Mouse (Mus musculus) lung, adult 18-20 months (tissue): Measurements from ENCODE around the gene Polr1a.

Experiments
- DNase-seq, 2 experiments: peaks; one replicate each; pipeline ENCODE4 v3.0.0; 2022; ENCODE audit warnings: mixed read lengths in 2 of 2

Gene Polr1a

DNA sequence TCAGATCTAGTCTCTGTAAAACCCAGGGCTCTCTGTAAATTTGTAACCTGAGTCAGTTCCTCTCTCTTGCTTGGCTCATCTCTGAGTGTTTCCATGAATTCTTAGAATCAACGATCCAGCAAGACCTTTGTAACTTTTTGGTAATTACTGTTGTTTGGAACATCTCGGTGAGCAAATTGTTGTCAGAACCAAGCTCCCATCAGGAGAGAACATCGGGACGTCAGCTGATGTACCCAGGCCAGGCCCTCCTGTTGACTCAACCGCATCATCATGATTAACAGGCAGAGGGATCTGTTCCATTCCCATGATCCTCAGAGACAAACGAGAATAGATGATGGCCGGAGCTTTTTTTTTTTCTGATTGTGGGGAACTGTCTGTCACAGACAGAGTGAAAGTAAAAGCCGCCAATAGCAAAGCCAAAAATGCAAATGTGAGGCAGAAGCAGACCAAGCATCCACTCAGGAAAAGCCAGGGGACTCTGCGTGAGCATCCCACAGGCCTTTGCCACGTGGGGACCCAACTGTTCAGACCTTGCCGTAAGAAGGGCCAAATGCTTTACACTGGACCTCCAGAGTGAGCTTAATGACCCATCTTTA is 91.2 kb downstream of the Polr1a start:
- DNase-seq: no peak

DNA sequence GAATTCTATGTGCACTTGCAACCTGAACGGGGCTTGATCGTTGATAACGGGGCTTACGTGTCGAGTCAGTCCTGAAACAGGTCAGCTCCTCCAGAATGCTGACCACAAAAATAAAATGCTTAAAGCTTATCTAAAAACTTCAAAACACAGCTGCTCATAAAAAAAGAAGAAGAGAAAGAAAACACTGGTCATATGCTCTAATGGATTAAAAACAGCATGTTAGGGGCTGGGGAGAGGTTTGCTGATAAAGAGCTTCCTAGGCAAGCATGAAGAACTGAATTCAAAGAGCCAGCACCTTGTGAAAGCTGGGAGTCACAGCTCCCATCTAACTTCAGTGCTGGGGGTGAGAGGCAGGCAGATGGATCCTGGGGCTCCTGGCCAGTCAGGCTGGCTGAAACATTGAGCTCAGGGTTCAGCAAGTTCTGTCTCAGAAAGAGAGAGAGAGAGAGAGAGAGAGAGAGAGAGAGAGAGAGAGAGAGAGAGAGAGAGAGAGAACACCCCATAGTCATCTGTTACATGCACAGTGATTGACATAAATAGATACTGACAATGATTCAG is 92.4 kb downstream of the Polr1a start:
- no peak for DNase-seq

DNA sequence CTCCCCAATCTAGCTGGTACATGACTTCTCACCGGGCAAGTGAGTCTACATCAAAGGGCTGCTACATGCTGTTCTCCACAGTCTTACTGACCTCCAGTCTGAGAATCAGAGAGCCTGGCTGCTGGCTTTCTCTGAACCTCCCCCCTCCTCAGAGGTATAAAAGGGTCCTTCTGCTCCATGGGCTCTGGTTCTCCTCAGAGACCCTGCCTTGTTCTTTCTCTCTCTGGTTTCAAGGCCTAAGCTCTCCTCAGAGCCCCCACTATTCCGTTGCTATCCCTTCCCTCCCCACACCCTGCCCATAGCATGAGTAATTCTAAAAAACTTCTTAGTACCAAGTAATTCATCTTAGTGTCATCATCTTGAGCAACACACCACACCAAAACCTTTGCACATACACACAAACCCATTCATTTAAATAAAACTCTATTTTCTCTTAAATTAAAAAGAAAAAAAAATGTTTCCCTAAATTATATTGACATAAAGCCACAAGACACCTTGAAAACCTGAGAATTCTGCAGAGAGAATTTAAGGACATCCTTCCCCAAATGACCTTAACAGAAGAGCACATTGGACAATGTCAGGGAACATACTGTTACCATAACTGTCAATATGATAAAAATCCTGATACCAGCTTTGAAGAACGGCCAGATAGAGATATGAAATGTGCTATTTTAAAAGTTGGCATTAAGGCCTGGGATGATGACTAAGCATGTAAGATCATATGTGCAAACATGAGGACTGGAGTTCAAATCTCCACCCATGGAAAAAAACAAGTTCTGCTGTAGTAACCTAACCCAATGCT is 98.8 kb downstream of the Polr1a start:
- DNase-seq: no peak

DNA sequence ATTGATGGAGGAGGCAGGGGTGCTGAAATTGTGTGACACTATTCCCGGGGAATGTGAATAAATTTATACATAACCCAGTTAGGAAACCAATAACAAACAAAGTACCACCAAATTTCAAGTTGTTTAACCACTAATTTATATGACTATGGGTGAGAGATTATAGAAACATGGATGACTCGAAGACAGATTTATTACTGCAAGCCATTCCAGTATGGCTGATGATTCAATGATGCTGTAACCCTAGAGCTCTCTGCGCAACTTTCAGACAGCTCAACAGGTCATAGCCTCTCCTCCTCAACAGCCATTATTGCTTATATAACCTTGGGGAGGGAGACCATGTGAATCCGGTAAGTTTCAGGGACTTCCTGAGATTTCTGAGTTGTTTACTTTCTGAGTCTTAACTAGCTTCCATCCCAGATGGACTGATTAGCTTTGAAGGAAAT is 99.4 kb downstream of the Polr1a start:
- DNase-seq: no peak

DNA sequence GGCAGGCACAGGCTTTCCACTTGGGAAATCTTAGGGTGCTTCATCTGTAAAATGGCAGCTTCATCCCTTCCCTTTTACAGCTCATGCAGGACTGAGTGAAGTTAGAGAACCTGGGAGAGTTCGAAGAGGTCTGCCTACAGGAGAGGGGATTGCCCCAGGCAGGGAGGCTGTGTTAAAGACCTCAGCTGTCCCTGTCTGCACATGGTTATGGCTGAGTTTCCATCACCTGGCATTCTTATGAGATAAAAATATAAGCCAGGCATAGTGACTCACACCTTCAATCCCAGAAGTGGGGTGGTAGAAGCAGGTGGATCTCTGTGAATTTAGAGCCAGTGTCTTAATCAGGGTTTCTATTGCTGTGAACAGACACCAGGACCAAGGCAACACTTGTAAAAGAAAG is 100.6 kb downstream of the Polr1a start:
- no peak for DNase-seq

DNA sequence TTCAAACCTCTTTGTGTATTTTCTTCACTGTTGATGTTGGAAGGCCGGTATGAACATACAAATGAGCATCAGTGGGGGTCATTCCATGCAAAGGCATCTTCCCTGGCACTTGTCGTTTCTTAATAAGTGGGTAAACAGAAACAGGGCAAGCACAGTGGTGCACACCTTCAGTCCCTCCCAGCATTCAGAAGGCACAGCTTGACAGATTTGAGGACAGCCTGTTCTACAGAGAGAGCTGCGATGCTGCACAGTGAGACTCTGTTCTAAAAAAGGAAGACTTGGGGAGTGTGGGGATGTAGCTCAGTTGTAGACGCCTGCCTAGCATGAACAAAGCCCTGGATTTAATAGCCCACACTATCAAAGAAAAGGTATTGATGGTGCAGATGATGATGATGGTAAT is 105.2 kb downstream of the Polr1a start:
- no peak for DNase-seq

DNA sequence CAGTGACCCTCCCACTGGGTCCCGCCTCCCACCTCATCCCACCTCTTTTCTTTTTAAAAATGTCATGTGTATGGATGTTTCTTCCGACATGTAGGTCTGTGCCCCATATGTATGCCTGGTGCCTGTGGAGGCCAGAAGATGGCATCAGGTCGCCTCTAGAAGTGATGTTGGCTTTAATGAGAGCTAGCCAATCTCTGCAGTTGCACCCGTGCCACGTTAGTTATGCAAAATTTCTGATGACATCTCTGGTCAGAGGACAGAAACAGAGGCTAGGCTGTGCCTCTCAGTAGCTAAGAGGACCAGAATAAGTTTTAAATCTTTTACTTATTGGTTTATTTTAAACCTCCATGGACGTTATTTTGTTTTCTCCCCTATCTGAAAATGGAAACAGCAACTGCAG is 109.2 kb downstream of the Polr1a start:
- DNase-seq: no peak

DNA sequence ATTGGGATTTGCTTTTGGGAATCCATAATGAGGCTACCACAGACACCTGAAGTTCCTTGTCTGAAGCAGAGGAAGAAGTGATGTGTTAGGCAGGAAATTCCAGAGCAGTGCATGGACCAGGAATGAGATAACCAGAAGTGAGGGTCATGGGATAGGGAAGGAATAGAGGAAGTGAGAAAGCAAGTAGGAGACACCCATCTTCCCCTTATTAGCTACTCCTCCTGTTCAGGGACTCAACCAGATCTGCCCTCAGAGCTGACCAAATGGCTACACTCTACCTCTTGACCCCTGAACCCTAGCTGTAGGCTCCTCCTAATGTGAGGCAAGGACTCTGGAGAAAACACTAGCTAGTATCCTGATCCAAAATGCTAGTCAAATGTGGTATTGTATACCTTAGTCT is 116.6 kb downstream of the Polr1a start:
- no peak for DNase-seq

DNA sequence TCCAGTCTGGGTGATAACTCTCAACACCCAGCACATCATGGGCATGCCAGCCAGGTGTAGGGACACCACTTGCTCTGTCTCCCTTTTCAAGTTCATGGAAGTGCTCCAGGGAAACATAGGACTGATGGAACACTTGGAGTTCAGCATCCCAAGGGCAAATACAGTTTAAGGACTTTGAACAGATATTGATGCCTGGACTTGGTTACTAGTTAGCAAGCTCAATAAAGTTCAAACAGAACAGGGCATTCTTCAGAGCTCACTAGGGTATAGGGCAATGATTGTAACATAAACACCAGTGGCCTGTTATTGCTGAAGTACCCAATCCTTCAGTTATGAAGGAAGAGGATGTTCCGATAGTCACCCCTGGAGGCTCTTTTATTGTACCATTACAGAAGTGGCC is 119.2 kb downstream of the Polr1a start:
- DNase-seq: no peak

DNA sequence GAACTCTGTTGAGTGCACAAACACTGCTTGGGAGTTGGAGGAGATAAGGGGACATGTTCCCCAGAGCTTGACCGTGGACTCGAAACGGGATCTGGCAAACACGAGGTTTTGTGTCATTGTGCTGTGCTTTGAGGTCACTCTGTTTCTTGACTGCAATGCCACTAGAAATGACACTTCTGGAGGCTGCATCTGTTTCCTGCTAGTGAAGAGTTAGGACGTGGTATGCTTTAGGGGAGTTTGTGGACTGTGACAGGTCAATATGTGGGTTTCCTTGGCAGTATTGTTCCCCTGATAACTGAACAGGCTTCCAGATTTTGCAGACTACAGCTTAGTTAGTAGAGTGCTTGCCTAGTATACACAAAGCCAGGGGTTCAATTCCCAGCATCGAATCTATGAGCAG is 120.8 kb downstream of the Polr1a start:
- no peak for DNase-seq
